Mouse (Mus musculus) testis, adult 2 months (tissue): Measurements from ENCODE around the gene Plekhg3.

ENCODE experiments used
- CTCF ChIP-seq: fragments of 200-500 bp; IDR thresholded peaks from 2 replicates; pipeline ENCODE4 v1.5.1; 2012; ENCODE audit warnings: low read depth, mild to moderate bottlenecking, inconsistent platforms, low read length, moderate library complexity; ENCODE audit not compliant: control insufficient read depth, insufficient read depth, insufficient replicate concordance
- POLR2A ChIP-seq: fragments of 200-500 bp; IDR thresholded peaks from 2 replicates; pipeline ENCODE4 v1.6.1; 2012; ENCODE audit warnings: low read depth, mild to moderate bottlenecking, inconsistent platforms, low read length, moderate library complexity; ENCODE audit not compliant: control insufficient read depth

- no peak for TF ChIP-seq CTCF
- no peak for TF ChIP-seq POLR2A
Measured at GRCm38 (mm10) chr12:76614868-76615579, 84.3 kb downstream of the Plekhg3 start.
